Mouse (Mus musculus) adrenal gland, postnatal 25 days (tissue): ENCODE data around the gene Abhd14a. TPM values are rescaled to one million over a fixed set of nuclear protein-coding genes. Genes with fewer than 3 reads are reported as not detected.

Experiments
- DNase-seq: peaks from one replicate; pipeline ENCODE4 v3.0.0; 2021; ENCODE audit warnings: mixed read lengths
- total RNA-seq: library from RNA; stranded (reverse); gene quantifications from 2 replicates; pipeline ENCODE4 v1.2.3, GENCODE M21; 2021

Abhd14a gene
- total RNA-seq, 1 experiment from 2014 or later = 23.1 TPM

- DNase-seq = no peak
Measured at GRCm38 (mm10) chr9:106452351-106452750, 4.9 kb upstream of the Abhd14a start.

GRCm38 (mm10) chr9:106451899-106452298, 4.4 kb upstream of the Abhd14a start:
- no peak for DNase-seq

- no peak for DNase-seq
Measured at GRCm38 (mm10) chr9:106451298-106451697, 3.8 kb upstream of the Abhd14a start.

GRCm38 (mm10) chr9:106450661-106451060, 3.2 kb upstream of the Abhd14a start:
- peak; percentile 77 for DNase-seq

- DNase-seq = no peak
Measured at GRCm38 (mm10) chr9:106449947-106450346, 2.5 kb upstream of the Abhd14a start.

GRCm38 (mm10) chr9:106448498-106449031, 1.1 kb upstream of the Abhd14a start:
- DNase-seq = peak; percentile 76

- no peak for DNase-seq
Measured at GRCm38 (mm10) chr9:106447951-106448350, 473 bp upstream of the Abhd14a start.

- no peak for DNase-seq
Measured at GRCm38 (mm10) chr9:106444836-106445235, 2.6 kb downstream of the Abhd14a start.

- no peak for DNase-seq
Measured at GRCm38 (mm10) chr9:106442680-106443079, 4.8 kb downstream of the Abhd14a start.

GRCm38 (mm10) chr9:106436566-106436965, 10.9 kb downstream of the Abhd14a start:
- DNase-seq = no peak

GRCm38 (mm10) chr9:106433389-106433788, 14.1 kb downstream of the Abhd14a start:
- no peak for DNase-seq

GRCm38 (mm10) chr9:106430015-106430264, 17.5 kb downstream of the Abhd14a start:
- DNase-seq = no peak

- DNase-seq = peak; percentile 91
Measured at GRCm38 (mm10) chr9:106429221-106430014, 18.1 kb downstream of the Abhd14a start, which contains the start of gene Rpl29. Rpl29 (plus strand) TSS chr9:106429454.

- no peak for DNase-seq
Measured at GRCm38 (mm10) chr9:106428719-106429220, 18.7 kb downstream of the Abhd14a start.

- DNase-seq = peak; percentile 73
Measured at GRCm38 (mm10) chr9:106421865-106422160, 25.7 kb downstream of the Abhd14a start.

- no peak for DNase-seq
Measured at GRCm38 (mm10) chr9:106421033-106421864, 26.2 kb downstream of the Abhd14a start.

- DNase-seq = no peak
Measured at GRCm38 (mm10) chr9:106420608-106421007, 26.9 kb downstream of the Abhd14a start.

GRCm38 (mm10) chr9:106417841-106418625, 29.4 kb downstream of the Abhd14a start:
- DNase-seq = peak; percentile 88

- no peak for DNase-seq
Measured at GRCm38 (mm10) chr9:106416826-106417225, 30.7 kb downstream of the Abhd14a start.

GRCm38 (mm10) chr9:106413606-106414005, 33.9 kb downstream of the Abhd14a start:
- DNase-seq = no peak

GRCm38 (mm10) chr9:106412210-106412609, 35.3 kb downstream of the Abhd14a start:
- no peak for DNase-seq

- no peak for DNase-seq
Measured at GRCm38 (mm10) chr9:106411729-106412128, 35.7 kb downstream of the Abhd14a start.
